Comparison of ENCODE assay signal across 18 mouse cellular contexts in genomic region chr1:82578320-82578719, GRCm38 (mm10). TPM values are rescaled to one million over a fixed set of nuclear protein-coding genes. Genes with fewer than 3 reads are reported as not detected.
DNase-seq lines count a peak whose midpoint lies in the region; ATAC-seq and TF ChIP-seq lines count a peak whose summit lies in the region.
"Had no signal": no experiment of that assay in that cellular context is flagged by ENCODE, and none has a peak within 500 bp of the region (broad histone marks: within the 10 kb centered on the region; RNA-seq: fewer than 3 reads in every experiment).

No protein-coding gene starts in this region.

- 54% methylated on average over 4 of the region's 4 CpGs for WGBS in heart, embryonic 13.5 days
- 69% methylated on average over 4 of the region's 4 CpGs for WGBS in heart, embryonic 10.5 days
- WGBS in lung, embryonic 16.5 days, result 29% methylated on average over 4 of the region's 4 CpGs

- peaks cover 11% of the 10 kb centered on the region for H3K4me1 ChIP-seq in heart, embryonic 13.5 days
- peaks cover 9% of the 10 kb centered on the region for H3K4me1 ChIP-seq in heart, embryonic 10.5 days
- peaks cover 6% of the 10 kb centered on the region; the same call in 1 of the 2 replicates for H3K4me1 ChIP-seq in lung, embryonic 16.5 days (replicated peaks; ENCODE audit: control insufficient read depth, insufficient read depth, low read length)
- H3K4me1 ChIP-seq: embryonic facial prominence, embryonic 12.5 days; hindbrain, embryonic 13.5 days; liver, embryonic 12.5 days had no signal

- H3K9ac ChIP-seq in heart, embryonic 13.5 days, result no peak overlapping the region
- no peak overlapping the region for H3K9ac ChIP-seq in lung, embryonic 16.5 days (ENCODE audit: low read length)
- H3K9ac ChIP-seq: embryonic facial prominence, embryonic 12.5 days; hindbrain, embryonic 13.5 days; liver, embryonic 12.5 days had no signal

- H3K27ac ChIP-seq in heart, embryonic 13.5 days (replicated peaks), result peak overlapping the region; percentile 10; the same call in 1 of the 2 replicates
- H3K27ac ChIP-seq in heart, embryonic 10.5 days, result no peak overlapping the region
- H3K27ac ChIP-seq in lung, embryonic 16.5 days (ENCODE audit: low read length), result peak overlapping the region; percentile 15
- H3K27ac ChIP-seq: embryonic facial prominence, embryonic 12.5 days; hindbrain, embryonic 13.5 days; liver, embryonic 12.5 days had no signal

- POLR2A ChIA-PET in Patski (lab: Charles Lee), result interaction anchor here (1.4 to 1.5 kb wide), 3 partner anchors 10 to 64 kb away, joined by 3 read pairs; no protein-coding TSS in a partner anchor

- ATAC-seq in heart, embryonic 13.5 days (ENCODE audit: extremely low read depth, insufficient number of reproducible peaks, low FRiP score, low TSS enrichment), result no peak
- peak; percentile 96 for ATAC-seq in Patski
- ATAC-seq in lung, embryonic 16.5 days (ENCODE audit: low read depth), result peak; percentile 32
- ATAC-seq: intestine, embryonic 16.5 days; liver, embryonic 12.5 days; midbrain, embryonic 16.5 days had no signal

- H3K4me3 ChIP-seq in heart, embryonic 13.5 days, result no peak overlapping the region
- no peak overlapping the region for H3K4me3 ChIP-seq in heart, embryonic 10.5 days
- H3K4me3 ChIP-seq in lung, embryonic 16.5 days (ENCODE audit: low read length), result no peak overlapping the region
- H3K4me3 ChIP-seq: embryonic facial prominence, embryonic 12.5 days; hindbrain, embryonic 13.5 days; liver, embryonic 12.5 days had no signal

- TF ChIP-seq CTCF in Patski (IDR thresholded peaks at IDR 0.05), result no peak

- H3K4me2 ChIP-seq in heart, embryonic 13.5 days, result no peak overlapping the region
- no peak overlapping the region for H3K4me2 ChIP-seq in lung, embryonic 16.5 days (ENCODE audit: low read depth, low read length)
- H3K4me2 ChIP-seq: embryonic facial prominence, embryonic 12.5 days; hindbrain, embryonic 13.5 days; liver, embryonic 12.5 days had no signal

- DNase-seq in heart, embryonic 10.5 days (ENCODE audit: low spot score), result no peak
- DNase-seq in Patski (ENCODE audit: low read depth, low spot score), result peak; percentile 80
- DNase-seq in kidney, adult 9 months, result peak; percentile 57
- DNase-seq in spleen, postnatal 36 days (ENCODE audit: low spot score in 2 of 2), result no peak
- no peak for DNase-seq in thymus, postnatal 36 days
- DNase-seq in frontal cortex, postnatal 36 days (ENCODE audit: low spot score in 2 of 2), result no peak
- DNase-seq: adrenal gland, adult 2 months; cerebellum, adult 11 months; layer of hippocampus, postnatal 36 days; left cerebral cortex, postnatal 4 days; right cerebral cortex, postnatal 14 days had no signal

- no peaks in the 10 kb centered on the region for H3K36me3 ChIP-seq in heart, embryonic 13.5 days
- H3K36me3 ChIP-seq in heart, embryonic 10.5 days, result no peaks in the 10 kb centered on the region
- no peaks in the 10 kb centered on the region for H3K36me3 ChIP-seq in lung, embryonic 16.5 days (ENCODE audit: control insufficient read depth, insufficient read depth, low read length)
- H3K36me3 ChIP-seq: embryonic facial prominence, embryonic 12.5 days; hindbrain, embryonic 13.5 days; liver, embryonic 12.5 days had no signal

- no peaks in the 10 kb centered on the region for H3K27me3 ChIP-seq in heart, embryonic 13.5 days (replicated peaks)
- no peaks in the 10 kb centered on the region for H3K27me3 ChIP-seq in heart, embryonic 10.5 days (ENCODE audit: insufficient read depth, poor library complexity, severe bottlenecking)
- H3K27me3 ChIP-seq in Patski, result no peaks in the 10 kb centered on the region
- no peaks in the 10 kb centered on the region for H3K27me3 ChIP-seq in lung, embryonic 16.5 days (ENCODE audit: control insufficient read depth, insufficient read depth, low read depth, low read length)
- H3K27me3 ChIP-seq: embryonic facial prominence, embryonic 12.5 days; hindbrain, embryonic 13.5 days; liver, embryonic 12.5 days had no signal

- in situ Hi-C loops in Patski (cut with MboI; ENCODE audit: low pct_unique_long_range_greater_than_20kb), result loop anchor here (5.0 kb wide), 1 partner anchor 59 kb away; no protein-coding TSS in a partner anchor

- H3K9me3 ChIP-seq in heart, embryonic 13.5 days, result no peaks in the 10 kb centered on the region
- H3K9me3 ChIP-seq in heart, embryonic 10.5 days, result no peaks in the 10 kb centered on the region
- no peaks in the 10 kb centered on the region for H3K9me3 ChIP-seq in lung, embryonic 16.5 days (ENCODE audit: control insufficient read depth, low read length)
- H3K9me3 ChIP-seq: embryonic facial prominence, embryonic 12.5 days; hindbrain, embryonic 13.5 days; liver, embryonic 12.5 days had no signal

- CTCF ChIA-PET in Patski (lab: Charles Lee), result interaction anchor here (1.3 to 1.5 kb wide), 2 partner anchors 20 to 25 kb away, joined by 3 read pairs; no protein-coding TSS in a partner anchor

RNA-seq across cellular contexts. Expression of gene Col4a4, which starts 8.3 kb away (rescaled TPM):
- polyA plus RNA-seq in heart, embryonic 13.5 days (2015; fragmentation: Nextera tagmentation; extraction: Ambion mirVana), result 0.55 and 1.1 TPM in 2 replicates
- 0.36 TPM in 2 replicates for polyA plus RNA-seq in heart, embryonic 10.5 days (2016; fragmentation: Nextera tagmentation; extraction: Ambion mirVana)
- polyA plus RNA-seq in Patski (2021), result 43.2 TPM
- polyA plus RNA-seq in lung, embryonic 16.5 days (2015; fragmentation: Nextera tagmentation; extraction: Ambion mirVana), result 11.9 and 13.1 TPM in 2 replicates

RNA-seq across cellular contexts. Expression of gene Col4a3, which starts 8.4 kb away (rescaled TPM):
- polyA plus RNA-seq in heart, embryonic 13.5 days (2015; fragmentation: Nextera tagmentation; extraction: Ambion mirVana), result 0.41 and 0.46 TPM in 2 replicates
- polyA plus RNA-seq in heart, embryonic 10.5 days (2016; fragmentation: Nextera tagmentation; extraction: Ambion mirVana), result 0.20 and 0.30 TPM in 2 replicates
- polyA plus RNA-seq in Patski (2021), result 70.1 TPM
- 7.0 and 7.1 TPM in 2 replicates for polyA plus RNA-seq in lung, embryonic 16.5 days (2015; fragmentation: Nextera tagmentation; extraction: Ambion mirVana)

Comparison
In these comparisons a context has a peak if more than half of its experiments do, and no peak if none do; other contexts are left out.
1. DNase-seq: peak in Patski (single experiment) and kidney, adult 9 months (single experiment); none in heart, embryonic 10.5 days (single experiment), spleen, postnatal 36 days (0 of 2), thymus, postnatal 36 days (0 of 2) and frontal cortex, postnatal 36 days (0 of 2).